Mouse (Mus musculus) brain, embryonic 14.5 days (tissue): ENCODE measurements around the gene Bbs9. TPM values are rescaled to one million over a fixed set of nuclear protein-coding genes. Genes with fewer than 3 reads are reported as not detected.
A peak's percentile ranks its signal among the peaks of the same experiment; 100 is the strongest.
"Not testable (repeated sequence)": the region's sequence is repeated elsewhere in the genome, so short reads cannot be mapped to it uniquely, and the experiment has no call there.

Experiments
- DNase-seq: peaks from one replicate; pipeline ENCODE4 v3.0.0-alpha.2; 2011; ENCODE audit warnings: low read depth
- CTCF ChIP-seq: fragments of 200-500 bp; IDR thresholded peaks from 2 replicates; pipeline ENCODE4 v1.5.1; 2012; ENCODE audit warnings: inconsistent platforms, mild to moderate bottlenecking, moderate library complexity, borderline replicate concordance; ENCODE audit not compliant: insufficient read depth, insufficient read length; ENCODE audit errors: extremely low read depth
- POLR2A ChIP-seq: fragments of 200-500 bp; IDR thresholded peaks from 2 replicates; pipeline ENCODE4 v1.6.1; 2012; ENCODE audit warnings: mild to moderate bottlenecking, inconsistent platforms, borderline replicate concordance; ENCODE audit not compliant: poor library complexity, insufficient read depth, insufficient read length, severe bottlenecking; ENCODE audit errors: extremely low read depth
- polyA plus RNA-seq: library from polyadenylated mRNA; depleted of rRNA; stranded (reverse); fragments of >200 nt; gene quantifications from 2 replicates; pipeline ENCODE4 v1.2.3, GENCODE M21; 2012; rRNA removed

The Bbs9 gene
- polyA plus RNA-seq, 1 experiment: 21.4 TPM

GRCm38 (mm10) chr9:22846783-22847182, 371.3 kb downstream of the Bbs9 start:
- TF ChIP-seq CTCF (no peak; the same call in 1 of the 2 replicates), POLR2A (no peak)
- DNase-seq: no peak

GRCm38 (mm10) chr9:22848800-22849199, 373.3 kb downstream of the Bbs9 start:
- no peak for TF ChIP-seq POLR2A
- DNase-seq: peak; percentile 48

GRCm38 (mm10) chr9:22849212-22849611, 373.7 kb downstream of the Bbs9 start:
- DNase-seq: no peak
- TF ChIP-seq POLR2A (no peak), CTCF (no peak)

GRCm38 (mm10) chr9:22869147-22869546, 393.6 kb downstream of the Bbs9 start:
- DNase-seq: not testable (repeated sequence)

GRCm38 (mm10) chr9:22870661-22871060, 395.1 kb downstream of the Bbs9 start:
- DNase-seq: peak; percentile 61
- no peak for TF ChIP-seq POLR2A
- TF ChIP-seq CTCF: no peak

- peak; percentile 88 for DNase-seq
- TF ChIP-seq CTCF (no peak), POLR2A (no peak)
Measured at GRCm38 (mm10) chr9:22875231-22875630, 399.7 kb downstream of the Bbs9 start.

- DNase-seq: no peak
Measured at GRCm38 (mm10) chr9:22879266-22879665, 403.8 kb downstream of the Bbs9 start.

GRCm38 (mm10) chr9:22886351-22886750, 410.8 kb downstream of the Bbs9 start:
- no peak for TF ChIP-seq POLR2A
- no peak for DNase-seq

More at GRCm38 (mm10) chr9:22879266-22879665, 403.8 kb downstream of the Bbs9 start:
- TF ChIP-seq POLR2A (no peak), CTCF (no peak)

- no peak for DNase-seq
- TF ChIP-seq POLR2A (no peak), CTCF (no peak)
Measured at GRCm38 (mm10) chr9:22905434-22905833, 429.9 kb downstream of the Bbs9 start.

GRCm38 (mm10) chr9:22916808-22917207, 441.3 kb downstream of the Bbs9 start:
- DNase-seq: no peak
- TF ChIP-seq POLR2A: no peak
- no peak for TF ChIP-seq CTCF

GRCm38 (mm10) chr9:22935645-22936044, 460.1 kb downstream of the Bbs9 start:
- no peak for DNase-seq
- TF ChIP-seq CTCF (no peak), POLR2A (no peak)

Other genes starting within 250 kb of the Bbs9 start
- gene Zfp599, start 215.8 kb upstream of the Bbs9 start, polyA plus RNA-seq: 3.8 and 4.5 TPM in 2 replicates
- 36.4 and 37.1 TPM in 2 replicates for gene Zfp810, start 168.1 kb upstream of the Bbs9 start, polyA plus RNA-seq
- 8.0 and 9.1 TPM in 2 replicates for gene Anln, start 86.5 kb upstream of the Bbs9 start, polyA plus RNA-seq
- 6.1 and 7.2 TPM in 2 replicates for gene 9530077C05Rik, start 64.2 kb upstream of the Bbs9 start, polyA plus RNA-seq
- not detected in 2 replicates for gene Gm17545, start 21.4 kb upstream of the Bbs9 start, polyA plus RNA-seq
- 63.9 and 75.0 TPM in 2 replicates for gene Rp9, start 6.0 kb upstream of the Bbs9 start, polyA plus RNA-seq